Mouse (Mus musculus): Measurements from ENCODE around the gene Scyl2.
"Not testable (repeated sequence)": the region's sequence is repeated elsewhere in the genome, so short reads cannot be mapped to it uniquely, and the experiment has no call there.

Scyl2 gene

GRCm38 (mm10) chr10:89686139-89686808 is at the start of gene Scyl2:
Scyl2 (minus strand) TSS chr10:89686285.
- peak; percentile 93 for DNase-seq (ENCODE audit: low spot score)

DNA sequence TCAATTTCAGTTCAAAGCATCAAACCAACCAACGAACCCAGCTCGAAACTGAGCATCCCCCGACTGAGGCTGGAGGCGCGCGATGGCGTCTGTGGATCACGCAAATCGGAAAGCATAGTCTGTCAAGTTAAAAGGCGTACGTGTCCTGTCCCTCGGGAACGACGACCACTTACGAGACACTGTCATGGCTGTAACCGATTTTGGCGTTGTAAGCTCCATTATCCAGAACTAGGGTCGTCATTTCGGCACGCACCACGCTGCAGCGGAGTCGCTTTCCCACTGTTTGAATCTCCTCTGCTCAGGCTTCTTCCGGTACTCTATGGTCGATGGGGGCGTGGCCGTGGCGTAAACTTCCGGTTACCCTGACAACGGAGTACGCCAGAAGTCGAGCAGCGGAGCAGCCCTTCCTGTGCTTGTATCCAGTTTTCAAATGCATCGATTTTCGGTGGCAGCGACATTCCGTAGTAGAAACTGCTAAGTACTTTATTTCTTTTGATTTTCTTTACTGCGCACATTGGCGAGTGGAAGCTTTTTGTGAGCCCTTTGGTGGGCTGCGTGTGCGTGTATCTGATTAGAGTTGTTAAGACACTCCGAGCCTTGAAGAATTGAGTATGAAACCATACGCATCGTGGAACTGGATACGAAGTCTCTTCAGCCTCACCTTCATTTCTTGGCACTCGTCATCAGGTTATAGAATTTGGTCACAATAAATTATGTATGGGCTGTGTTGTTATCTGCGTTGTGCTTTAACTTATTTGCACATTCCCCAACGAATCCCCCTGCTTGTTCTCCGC is 46.1 kb upstream of the Scyl2 start, which contains the start of gene Actr6:
Gene Actr6, minus strand, starts transcription at position 295 of the 794 bp plus-strand sequence.
- DNase-seq (ENCODE audit: low spot score) = peak; percentile 90

GRCm38 (mm10) chr10:89731341-89731740 is 45.3 kb upstream of the Scyl2 start:
- no peak for DNase-seq (ENCODE audit: low spot score)

DNA sequence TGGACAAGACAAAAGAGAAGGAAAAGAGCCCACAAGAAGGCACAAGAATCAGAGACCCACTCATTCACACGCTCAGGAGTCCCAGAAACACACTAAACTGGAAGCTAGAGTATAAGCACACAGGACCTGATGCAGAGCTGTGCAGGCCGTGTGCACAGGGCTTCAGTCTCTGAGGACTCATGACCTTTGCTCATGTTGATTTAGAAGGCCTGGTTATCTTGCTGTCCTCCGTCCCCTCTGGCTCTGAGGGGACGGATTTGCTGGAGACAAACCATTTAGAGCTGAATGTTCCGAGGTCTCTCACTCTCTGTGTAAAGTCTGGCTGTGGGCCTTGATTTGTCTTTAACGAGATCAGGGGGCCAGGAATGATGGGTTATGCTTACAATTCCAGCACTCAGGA is 44.3 kb upstream of the Scyl2 start:
- no peak for DNase-seq (ENCODE audit: low spot score)

GRCm38 (mm10) chr10:89722247-89723195 is 36.4 kb upstream of the Scyl2 start:
- DNase-seq (ENCODE audit: low spot score) = peak; percentile 19

- DNase-seq (ENCODE audit: low spot score) = no peak
Observed at GRCm38 (mm10) chr10:89720796-89721195, 34.7 kb upstream of the Scyl2 start.

GRCm38 (mm10) chr10:89720252-89720651 is 34.2 kb upstream of the Scyl2 start:
- DNase-seq (ENCODE audit: low spot score) = no peak

DNA sequence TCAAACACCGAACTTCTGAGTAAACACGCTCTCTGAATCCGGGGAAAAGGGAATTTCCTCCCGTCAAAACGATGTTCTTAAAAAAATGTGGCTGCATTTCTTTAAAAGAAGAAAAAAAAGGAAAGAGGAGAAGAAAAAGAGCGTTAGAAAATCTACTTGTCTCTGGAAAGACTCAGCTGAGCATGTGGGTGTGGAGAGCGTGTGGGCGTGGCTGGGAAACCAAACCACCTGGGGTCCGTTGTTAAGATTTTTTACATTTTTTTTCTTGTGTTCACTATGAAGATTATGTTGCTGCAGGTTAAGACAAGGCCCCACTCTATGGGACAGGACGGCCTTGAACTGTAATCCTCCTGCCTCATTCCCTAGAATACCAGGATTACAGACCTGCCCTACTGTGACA is 28.8 kb upstream of the Scyl2 start:
- DNase-seq (ENCODE audit: low spot score) = no peak

- DNase-seq (ENCODE audit: low spot score) = no peak
Observed at GRCm38 (mm10) chr10:89708720-89709119, 22.6 kb upstream of the Scyl2 start.

GRCm38 (mm10) chr10:89707397-89707796 is 21.3 kb upstream of the Scyl2 start:
- DNase-seq (ENCODE audit: low spot score) = no peak

DNA sequence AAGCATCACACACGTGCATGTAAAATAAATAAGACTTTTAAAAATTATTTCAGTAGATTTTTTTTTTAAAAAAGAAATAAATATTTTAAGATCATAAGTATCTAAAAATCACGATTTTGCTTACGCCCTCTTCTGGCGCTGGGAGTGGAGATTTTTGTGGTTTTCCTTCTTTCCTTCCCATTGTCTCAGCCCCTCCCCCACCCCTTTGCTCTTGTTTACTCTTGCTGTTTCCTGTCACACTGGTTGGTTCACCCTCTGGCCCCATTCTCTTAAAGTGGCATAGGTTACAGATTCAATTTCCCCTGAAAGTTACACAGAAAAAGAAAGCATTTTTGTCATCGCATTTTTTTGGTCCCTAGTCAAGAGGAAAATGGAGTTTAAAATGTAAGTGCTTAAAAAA is 17.0 kb upstream of the Scyl2 start:
- DNase-seq (ENCODE audit: low spot score) = no peak

- DNase-seq (ENCODE audit: low spot score) = no peak
Observed at GRCm38 (mm10) chr10:89697956-89698355, 11.9 kb upstream of the Scyl2 start.

DNA sequence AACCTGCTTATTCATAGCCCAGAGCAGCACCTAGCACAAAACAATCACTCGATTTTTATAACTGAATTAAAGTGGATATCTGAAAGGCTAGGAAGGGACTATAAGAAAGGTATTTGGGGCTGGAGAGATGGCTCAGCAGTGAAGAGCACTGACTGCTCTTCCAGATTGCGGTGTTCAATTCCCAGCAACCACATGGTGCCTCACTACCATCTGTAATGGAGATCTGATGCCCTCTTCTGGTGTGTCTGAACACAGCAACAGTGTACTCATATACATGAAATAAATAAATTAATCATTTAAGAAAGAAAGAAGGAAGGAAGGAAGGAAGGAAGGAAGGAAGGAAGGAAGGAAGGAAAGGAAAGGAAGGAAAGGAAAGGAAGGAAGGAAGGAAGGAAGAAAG is 10.2 kb upstream of the Scyl2 start:
- not testable (repeated sequence) for DNase-seq (ENCODE audit: low spot score)

DNA sequence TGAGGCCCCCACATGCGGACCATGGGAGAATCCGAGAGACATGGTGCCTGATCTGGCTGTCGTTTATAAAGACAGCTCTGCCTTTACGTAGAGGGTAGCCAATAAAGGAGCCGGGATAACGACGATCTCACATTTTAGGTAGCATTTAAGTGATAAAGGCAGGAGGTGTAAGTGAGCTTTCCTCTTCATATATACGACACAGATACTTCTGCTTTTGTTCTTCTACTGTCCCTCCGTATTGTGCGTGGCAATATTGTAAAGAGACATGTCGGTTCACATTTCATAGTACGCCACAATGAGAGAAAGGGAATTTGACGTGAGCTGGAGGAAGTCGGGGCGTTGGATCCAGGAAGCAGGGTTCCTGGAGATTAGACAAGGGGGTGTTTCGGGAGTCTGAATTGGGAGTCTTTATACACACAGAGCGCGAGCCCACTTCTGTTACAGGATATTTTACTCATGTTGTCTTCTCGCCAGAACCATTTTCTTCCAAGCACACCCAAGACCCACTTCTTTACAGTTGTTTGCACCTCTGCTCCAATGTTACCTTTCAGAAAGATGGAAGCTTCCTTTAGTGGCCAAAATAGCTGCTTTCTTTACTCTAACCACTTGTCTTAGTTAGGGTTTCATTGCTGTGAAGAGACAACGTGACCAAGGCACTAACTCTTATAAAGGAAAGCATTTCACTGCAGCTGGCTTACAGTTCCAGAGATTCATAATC is 9.3 kb upstream of the Scyl2 start:
- DNase-seq (ENCODE audit: low spot score) = no peak

DNA sequence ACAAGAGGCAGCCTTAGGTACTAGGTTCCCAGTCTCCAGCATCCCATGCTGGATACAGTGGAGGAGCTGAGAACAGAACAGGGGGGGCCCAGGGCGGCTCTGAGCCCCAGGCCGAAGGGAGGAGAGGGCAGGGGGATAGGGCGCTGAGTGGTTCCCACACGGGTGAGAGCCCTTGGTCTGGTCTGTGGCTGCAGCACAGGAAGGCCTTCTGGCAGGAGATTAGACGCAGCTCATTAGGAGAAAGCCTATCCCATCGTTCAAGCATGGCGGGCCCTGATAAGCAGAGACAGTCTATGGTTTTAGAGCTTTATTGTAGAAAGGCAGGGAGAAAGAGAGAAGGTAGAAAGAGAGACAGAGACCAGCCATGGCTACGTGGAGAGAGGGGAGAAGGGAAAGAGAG is 3.9 kb upstream of the Scyl2 start:
- no peak for DNase-seq (ENCODE audit: low spot score)

GRCm38 (mm10) chr10:89687455-89687854 is 1.4 kb upstream of the Scyl2 start:
- no peak for DNase-seq (ENCODE audit: low spot score)

DNA sequence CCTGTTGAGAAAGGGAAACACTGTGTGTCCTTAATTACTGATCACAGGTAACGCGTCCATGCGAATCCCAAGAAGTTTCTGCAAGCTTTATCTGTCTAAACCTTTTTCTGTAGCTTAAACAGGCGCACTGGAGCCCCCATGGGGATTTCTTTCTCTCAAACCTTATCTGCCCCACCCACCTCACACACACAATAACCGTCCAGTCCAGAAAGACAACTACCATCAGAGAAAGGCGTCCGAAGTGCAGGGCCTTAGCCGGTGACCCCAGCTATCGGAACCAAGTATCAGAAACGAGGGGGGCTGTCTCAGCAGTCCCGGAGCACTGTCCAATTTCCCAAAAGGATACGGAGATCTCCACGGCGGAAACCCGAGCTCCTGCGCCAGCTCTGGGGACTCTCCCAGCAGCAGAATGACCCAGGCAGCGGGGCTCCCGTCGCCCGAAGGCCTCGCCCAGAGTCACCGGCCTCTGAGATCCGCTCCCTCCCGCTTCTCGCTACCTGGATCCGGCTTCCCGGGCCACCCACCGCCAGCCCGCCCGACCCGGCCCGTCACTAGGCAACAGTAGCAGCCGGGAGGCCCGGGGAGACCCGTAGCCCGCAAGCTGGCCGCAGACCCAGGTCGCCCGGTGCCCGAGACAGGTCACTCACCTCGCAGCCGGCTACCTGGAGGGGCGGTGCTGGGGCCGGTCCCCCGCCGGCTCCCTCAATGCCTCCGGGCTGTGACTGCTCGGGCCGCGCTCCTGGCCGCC is 520 bp downstream of the Scyl2 start:
- DNase-seq (ENCODE audit: low spot score) = no peak

GRCm38 (mm10) chr10:89682961-89683360 is 3.1 kb downstream of the Scyl2 start:
- no peak for DNase-seq (ENCODE audit: low spot score)

GRCm38 (mm10) chr10:89682157-89682556 is 3.9 kb downstream of the Scyl2 start:
- DNase-seq (ENCODE audit: low spot score) = no peak

DNA sequence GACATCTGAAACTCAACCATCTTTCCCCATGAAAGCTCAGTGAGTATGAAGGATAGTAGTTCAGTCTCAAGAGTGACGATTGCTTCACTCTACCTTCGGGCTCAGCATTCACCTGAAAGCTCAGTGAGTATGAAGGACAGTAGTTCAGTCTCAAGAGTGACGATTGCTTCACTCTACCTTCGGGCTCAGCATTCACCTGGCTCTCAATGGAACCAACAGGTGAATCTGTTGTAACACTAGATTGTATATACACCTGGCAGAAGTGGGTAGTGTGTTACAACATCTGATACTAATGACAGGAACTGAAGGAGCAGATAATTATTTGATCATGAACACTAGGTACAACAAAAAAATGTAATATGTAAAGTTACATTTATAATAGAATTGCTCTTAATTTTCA is 4.4 kb downstream of the Scyl2 start:
- no peak for DNase-seq (ENCODE audit: low spot score)

DNA sequence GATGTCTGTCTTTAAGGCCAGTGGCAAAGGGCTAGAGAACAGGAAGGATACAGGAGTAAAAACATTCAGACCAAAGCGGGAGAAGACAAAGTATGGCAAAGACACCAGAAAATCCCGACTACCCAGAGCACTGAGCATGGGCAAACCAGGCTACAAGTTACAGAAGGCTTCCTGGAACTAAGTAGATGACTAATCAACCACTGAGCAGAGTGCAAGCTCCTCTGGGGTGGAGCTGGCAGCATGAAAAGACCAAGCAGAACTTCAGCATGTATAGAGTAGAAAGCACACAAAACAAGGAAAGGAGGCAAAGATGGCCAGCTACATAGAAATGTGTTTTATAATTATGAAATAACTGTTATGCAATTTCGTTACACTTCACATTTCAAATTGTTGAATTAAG is 5.6 kb downstream of the Scyl2 start:
- no peak for DNase-seq (ENCODE audit: low spot score)

Measured in ovary, postnatal 36 days (tissue).